Mouse (Mus musculus) erythroblast, embryonic 14.5 days (primary cell): ENCODE data around the gene Wdr54. TPM values are rescaled to one million over a fixed set of nuclear protein-coding genes. Genes with fewer than 3 reads are reported as not detected.

ENCODE experiments used
- H3K27me3 ChIP-seq: 2 replicates; pipeline ENCODE4 v1.6.1; 2012; ENCODE audit warnings: inconsistent platforms; ENCODE audit not compliant: control insufficient read depth
- H3K36me3 ChIP-seq: 2 replicates; pipeline ENCODE4 v1.6.1; 2012; ENCODE audit warnings: mild to moderate bottlenecking, inconsistent platforms; ENCODE audit not compliant: control insufficient read depth
- H3K4me1 ChIP-seq: 2 replicates; pipeline ENCODE4 v1.6.1; 2012; ENCODE audit warnings: inconsistent platforms; ENCODE audit not compliant: control insufficient read depth
- H3K4me3 ChIP-seq: replicated peaks from 2 replicates; pipeline ENCODE3; 2012; ENCODE audit warnings: moderate library complexity, mild to moderate bottlenecking, inconsistent platforms
- H3K9me3 ChIP-seq: 2 replicates; pipeline ENCODE4 v1.6.1; 2012; ENCODE audit warnings: low read length, inconsistent platforms, mixed read lengths; ENCODE audit not compliant: control insufficient read depth
- GATA1 ChIP-seq: IDR thresholded peaks from 2 replicates; pipeline ENCODE4 v1.6.1; 2012; ENCODE audit warnings: low read length, inconsistent platforms, mixed read lengths
- TAL1 ChIP-seq: IDR thresholded peaks from 3 replicates; pipeline ENCODE4 v1.6.1; 2012; ENCODE audit warnings: low read length, inconsistent platforms, mixed read lengths
- polyA plus RNA-seq: library from polyadenylated mRNA; stranded (reverse); fragments of >175 nt; gene quantifications from 2 replicates; pipeline ENCODE4 v1.2.3, GENCODE M21; 2012

Wdr54 gene
- polyA plus RNA-seq, 1 experiment = 0.01 TPM

GRCm38 (mm10) chr6:83145209-83145608 is 11.0 kb downstream of the Wdr54 start:
- H3K36me3 ChIP-seq = peaks cover 7% of the 10 kb centered on the region; the same call in 1 of the 2 replicates
- H3K27me3 ChIP-seq = peaks cover 35% of the 10 kb centered on the region
- H3K9me3 ChIP-seq = no peaks in the 10 kb centered on the region
- H3K4me1 ChIP-seq = peaks cover 3% of the 10 kb centered on the region
- H3K4me3 ChIP-seq = no peak overlapping the region
- no peak for TF ChIP-seq TAL1
- TF ChIP-seq GATA1 = no peak

- no peak overlapping the region for H3K4me3 ChIP-seq
- no peak for TF ChIP-seq TAL1
- no peak for TF ChIP-seq GATA1
- H3K9me3 ChIP-seq = no peaks in the 10 kb centered on the region
- peaks cover 55% of the 10 kb centered on the region for H3K27me3 ChIP-seq
- peaks cover 5% of the 10 kb centered on the region for H3K4me1 ChIP-seq
- H3K36me3 ChIP-seq = no peaks in the 10 kb centered on the region; the same call in 1 of the 2 replicates
These were observed 13.3 kb downstream of the Wdr54 start for GRCm38 (mm10) chr6:83142886-83143285.

- Histone ChIP-seq H3K4me3 (no peak overlapping the region), H3K36me3 (no peaks in the 10 kb centered on the region; the same call in 1 of the 2 replicates), H3K27me3 (peaks cover 61% of the 10 kb centered on the region), H3K4me1 (peaks cover 12% of the 10 kb centered on the region), H3K9me3 (no peaks in the 10 kb centered on the region)
- TF ChIP-seq GATA1 = no peak
- TF ChIP-seq TAL1 = no peak
These were observed 13.9 kb downstream of the Wdr54 start for GRCm38 (mm10) chr6:83142211-83142731.

GRCm38 (mm10) chr6:83141636-83142035 is 14.6 kb downstream of the Wdr54 start:
- Histone ChIP-seq H3K9me3 (no peaks in the 10 kb centered on the region), H3K36me3 (no peaks in the 10 kb centered on the region; the same call in 1 of the 2 replicates), H3K27me3 (peaks cover 68% of the 10 kb centered on the region), H3K4me3 (no peak overlapping the region), H3K4me1 (peaks cover 18% of the 10 kb centered on the region)
- no peak for TF ChIP-seq TAL1
- no peak for TF ChIP-seq GATA1

GRCm38 (mm10) chr6:83140044-83140443 is 16.2 kb downstream of the Wdr54 start:
- Histone ChIP-seq H3K4me1 (peaks cover 23% of the 10 kb centered on the region), H3K27me3 (peaks cover 84% of the 10 kb centered on the region), H3K4me3 (no peak overlapping the region), H3K36me3 (no peaks in the 10 kb centered on the region; the same call in 1 of the 2 replicates), H3K9me3 (no peaks in the 10 kb centered on the region)
- TF ChIP-seq TAL1 = no peak
- no peak for TF ChIP-seq GATA1

GRCm38 (mm10) chr6:83138056-83138455 is 18.1 kb downstream of the Wdr54 start:
- TF ChIP-seq TAL1 (no peak), GATA1 (no peak)
- H3K27me3 ChIP-seq = peaks cover 86% of the 10 kb centered on the region
- peaks cover 26% of the 10 kb centered on the region for H3K4me1 ChIP-seq

GRCm38 (mm10) chr6:83137576-83137950 is 18.6 kb downstream of the Wdr54 start:
- H3K9me3 ChIP-seq = no peaks in the 10 kb centered on the region
- peaks cover 81% of the 10 kb centered on the region for H3K27me3 ChIP-seq
- H3K36me3 ChIP-seq = no peaks in the 10 kb centered on the region; the same call in 1 of the 2 replicates
- peak overlapping the region; percentile 56 for H3K4me3 ChIP-seq
- TF ChIP-seq GATA1 (no peak), TAL1 (no peak)
- peaks cover 26% of the 10 kb centered on the region for H3K4me1 ChIP-seq

More at GRCm38 (mm10) chr6:83138056-83138455, 18.1 kb downstream of the Wdr54 start:
- peak overlapping the region; percentile 56 for H3K4me3 ChIP-seq
- H3K36me3 ChIP-seq = no peaks in the 10 kb centered on the region; the same call in 1 of the 2 replicates
- H3K9me3 ChIP-seq = no peaks in the 10 kb centered on the region

- Histone ChIP-seq H3K36me3 (no peaks in the 10 kb centered on the region; the same call in 1 of the 2 replicates), H3K27me3 (peaks cover 78% of the 10 kb centered on the region), H3K9me3 (no peaks in the 10 kb centered on the region), H3K4me1 (peaks cover 26% of the 10 kb centered on the region), H3K4me3 (peak overlapping the region; percentile 56)
- TF ChIP-seq GATA1 = no peak
- no peak for TF ChIP-seq TAL1
These were observed 19.2 kb downstream of the Wdr54 start for GRCm38 (mm10) chr6:83136881-83137575.

GRCm38 (mm10) chr6:83136291-83136880 is 19.8 kb downstream of the Wdr54 start:
- H3K36me3 ChIP-seq = no peaks in the 10 kb centered on the region; the same call in 1 of the 2 replicates
- H3K4me3 ChIP-seq = peak overlapping the region; percentile 56
- peaks cover 75% of the 10 kb centered on the region for H3K27me3 ChIP-seq
- no peaks in the 10 kb centered on the region for H3K9me3 ChIP-seq
- H3K4me1 ChIP-seq = peaks cover 26% of the 10 kb centered on the region
- no peak for TF ChIP-seq TAL1
